9 mouse cellular contexts compared by ENCODE assay signal in the genomic region with DNA sequence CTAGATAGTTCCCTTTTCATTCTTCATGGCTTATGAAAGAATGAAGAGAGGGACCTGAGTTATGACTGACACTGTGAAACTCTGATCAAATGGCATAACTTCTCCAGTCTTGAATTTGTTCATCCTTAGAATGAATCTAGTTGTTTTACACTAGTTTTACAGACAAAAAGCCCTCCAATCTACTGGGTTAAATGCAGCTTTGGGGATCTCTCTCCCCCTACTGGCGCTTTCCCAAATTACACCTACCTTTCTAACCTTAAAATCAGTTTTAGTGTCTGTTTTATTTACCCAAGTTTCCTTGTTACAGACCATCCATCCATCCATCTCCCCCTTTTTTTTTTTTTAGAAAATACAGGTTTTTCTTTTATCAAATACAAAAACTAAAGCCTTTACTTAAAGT. TPM values are rescaled to one million over a fixed set of nuclear protein-coding genes. Genes with fewer than 3 reads are reported as not detected.
DNase-seq lines count a peak whose midpoint lies in the region; TF ChIP-seq lines count a peak whose summit lies in the region.
"Had no signal": no experiment of that assay in that cellular context is flagged by ENCODE, and none has a peak within 500 bp of the region (broad histone marks: within the 10 kb centered on the region; RNA-seq: fewer than 3 reads in every experiment).

No protein-coding gene starts in this region.

- intact Hi-C loops in heart, postnatal 25 days (cut with DNase I): loop anchor here (1.0 to 5.0 kb wide), 3 partner anchors 99 to 229 kb away; no protein-coding TSS in a partner anchor

- no peak for TF ChIP-seq POLR2A in cortical plate, adult 2 months (IDR thresholded peaks at IDR 0.05; ENCODE audit: extremely low read depth, insufficient read depth, low read length)

- no peak overlapping the region for H3K4me3 ChIP-seq in cortical plate, adult 2 months (ENCODE audit: insufficient read depth, low read length)
- H3K4me3 ChIP-seq: liver, embryonic 15.5 days had no signal

- no peak overlapping the region for H3K27ac ChIP-seq in cortical plate, adult 2 months (ENCODE audit: insufficient read depth, low read length)
- H3K27ac ChIP-seq: liver, embryonic 15.5 days had no signal

- H3K4me1 ChIP-seq in cortical plate, adult 2 months (ENCODE audit: control insufficient read depth, insufficient read depth, low read length): no peaks in the 10 kb centered on the region
- H3K4me1 ChIP-seq: liver, embryonic 15.5 days had no signal

- TF ChIP-seq CTCF in cortical plate, adult 2 months (IDR thresholded peaks at IDR 0.05; ENCODE audit: extremely low read depth, insufficient read depth, low read length): peak; percentile 41; the same call in 1 of the 2 replicates

- peak; percentile 15 to 35 for DNase-seq in heart, adult 9 months (ENCODE audit: low spot score in 2 of 2)
- no peak for DNase-seq in heart, postnatal 25 days (ENCODE audit: low spot score)
- DNase-seq in urinary bladder, postnatal 25 days (ENCODE audit: low spot score): peak; percentile 23
- DNase-seq in urinary bladder, postnatal 10 days (ENCODE audit: low spot score): no peak
- peak; percentile 49 to 62 for DNase-seq in layer of hippocampus, postnatal 10 days (ENCODE audit: low spot score in 2 of 2)
- DNase-seq in retina, postnatal 7 days (ENCODE audit: low read depth, low spot score): peak; percentile 11
- DNase-seq in spleen, adult 12 weeks (ENCODE audit: low spot score): no peak

RNA-seq across cellular contexts. Expression of a gene that starts 27.6 kb away (rescaled TPM):
- not detected for total RNA-seq in heart, postnatal 25 days (2021)
- not detected in 2 replicates for polyA plus RNA-seq in cortical plate, adult 2 months (2012; rRNA removed)
- not detected for total RNA-seq in layer of hippocampus, postnatal 10 days (2021)
- polyA plus RNA-seq: liver, embryonic 15.5 days had no signal

RNA-seq across cellular contexts. Expression of a gene that starts 50.9 kb away (rescaled TPM):
- 10 to 100 TPM; 12.5 to 15.0 TPM for total RNA-seq in heart, postnatal 25 days (2021)
- polyA plus RNA-seq in cortical plate, adult 2 months (2012; rRNA removed): 22.8 and 23.8 TPM in 2 replicates
- 10 to 100 TPM; 51.7 TPM for total RNA-seq in layer of hippocampus, postnatal 10 days (2021)

RNA-seq across cellular contexts. Expression of a gene that starts 57.8 kb away (rescaled TPM):
- under 1 TPM; 0.21 to 0.31 TPM for total RNA-seq in heart, postnatal 25 days (2021)
- polyA plus RNA-seq in cortical plate, adult 2 months (2012; rRNA removed): 0.08 TPM in 1 of 2 replicates, not detected in the other
- total RNA-seq in layer of hippocampus, postnatal 10 days (2021): not detected
- polyA plus RNA-seq: liver, embryonic 15.5 days had no signal

Comparison
In these comparisons a context has a peak if more than half of its experiments do, and no peak if none do; other contexts are left out.
1. DNase-seq: peak in heart, adult 9 months (2 of 2), urinary bladder, postnatal 25 days (single experiment), layer of hippocampus, postnatal 10 days (2 of 2) and retina, postnatal 7 days (single experiment); none in heart, postnatal 25 days (single experiment), urinary bladder, postnatal 10 days (single experiment) and spleen, adult 12 weeks (single experiment).